In genomic region chr4:119415072-119415753, GRCm38 (mm10) we compare ENCODE assay signal across 8 mouse cellular contexts. TPM values are rescaled to one million over a fixed set of nuclear protein-coding genes. Genes with fewer than 3 reads are reported as not detected.
DNase-seq lines count a peak whose midpoint lies in the region; ATAC-seq lines count a peak whose summit lies in the region.

Gene Ccdc30 (minus strand): TSS chr4:119415521.

- intact Hi-C loops in left cerebral cortex, postnatal 25 days (cut with DNase I), result no loop called here

- H3K4me1 ChIP-seq in intestine, embryonic 16.5 days (ENCODE audit: control insufficient read depth, insufficient read depth, low read length), result peaks cover 5% of the 10 kb centered on the region

- ATAC-seq in granulocyte monocyte progenitor cell, adult 5-6 weeks (replicated peaks; ENCODE audit: poor library complexity, severe bottlenecking), result peak; percentile 99
- peak; percentile 99 for ATAC-seq in intestine, embryonic 16.5 days
- peak; percentile 74 for ATAC-seq in megakaryocyte-erythroid progenitor cell, adult 5-6 weeks (replicated peaks; ENCODE audit: low FRiP score, low TSS enrichment, poor library complexity, severe bottlenecking)

- H3K36me3 ChIP-seq in intestine, embryonic 16.5 days (ENCODE audit: control insufficient read depth, insufficient read depth, low read length), result no peaks in the 10 kb centered on the region; the same call in 1 of the 2 replicates

- under 1% methylated on average over 49 of the region's 49 CpGs for WGBS in intestine, embryonic 16.5 days

- H3K4me2 ChIP-seq in intestine, embryonic 16.5 days (ENCODE audit: low read depth, low read length), result peak within 1 kb of the TSS; percentile 90

- H3K4me3 ChIP-seq in intestine, embryonic 16.5 days (ENCODE audit: low read length), result peak within 1 kb of the TSS; percentile 54

- DNase-seq in adrenal gland, adult 8-10 months, result peak; percentile 91
- DNase-seq in embryo, embryonic 11.5 days (ENCODE audit: low read depth, low spot score), result peak; percentile 89
- peak; percentile 96 to 98 for DNase-seq in left cerebral cortex, postnatal 25 days (ENCODE audit: low spot score in 2 of 2)
- DNase-seq in right cerebral cortex, postnatal 10 days (ENCODE audit: low spot score in 2 of 2), result peak; percentile 98 to 99
- peak; percentile 86 for DNase-seq in urinary bladder, postnatal 14 days (ENCODE audit: low spot score)

- no peak within 1 kb of the TSS for H3K27ac ChIP-seq in intestine, embryonic 16.5 days (ENCODE audit: low read length)

- no peaks in the 10 kb centered on the region for H3K9me3 ChIP-seq in intestine, embryonic 16.5 days (ENCODE audit: control insufficient read depth, low read length)

- peak within 1 kb of the TSS; percentile 63 for H3K9ac ChIP-seq in intestine, embryonic 16.5 days (ENCODE audit: low read depth, low read length)

- H3K27me3 ChIP-seq in intestine, embryonic 16.5 days (replicated peaks; ENCODE audit: control insufficient read depth, insufficient read depth, low read length), result no peaks in the 10 kb centered on the region

RNA-seq across cellular contexts. Expression of gene Ccdc30, which starts in this region (rescaled TPM):
- total RNA-seq in adrenal gland, adult 8-10 months (2022), result 10 to 100 TPM; 15.6 to 33.1 (median 20.5) TPM
- not detected in 2 replicates for total RNA-seq in granulocyte monocyte progenitor cell, adult 5-6 weeks (2014; fragmentation: Nextera tagmentation)
- total RNA-seq in granulocyte monocyte progenitor cell, adult 5-6 weeks (2017), result not detected in 2 replicates
- polyA plus RNA-seq in intestine, embryonic 16.5 days (2015; fragmentation: Nextera tagmentation; extraction: Ambion mirVana), result 2.7 and 2.8 TPM in 2 replicates
- total RNA-seq in left cerebral cortex, postnatal 25 days (2021), result 10 to 100 TPM; 16.3 to 16.9 TPM
- 0.27 TPM in 1 of 2 replicates, not detected in the other for total RNA-seq in megakaryocyte-erythroid progenitor cell, adult 5-6 weeks (2014; fragmentation: Nextera tagmentation)
- total RNA-seq in megakaryocyte-erythroid progenitor cell, adult 5-6 weeks (2017), result 0.50 and 2.9 TPM in 2 replicates

Comparison
In these comparisons a context has a peak if more than half of its experiments do, and no peak if none do; other contexts are left out.
1. RNA of gene Ccdc30 (total RNA-seq): 15.6 to 33.1 TPM in adrenal gland, adult 8-10 months and 16.3 to 16.9 TPM in left cerebral cortex, postnatal 25 days; 0.27 to 2.9 TPM in megakaryocyte-erythroid progenitor cell, adult 5-6 weeks and not detected in granulocyte monocyte progenitor cell, adult 5-6 weeks; every median in the first group is over 4 times any median in the second.
2. Peak in ATAC-seq in granulocyte monocyte progenitor cell, adult 5-6 weeks; RNA of the gene not detected or under 1 TPM.
3. Peak in every context shown above with its lines, with median percentiles within 50 percentile points of each other: DNase-seq and ATAC-seq.